Mouse (Mus musculus) cerebral cortex, adult 2 months (tissue): Measurements from ENCODE around the gene Exosc7.

ENCODE experiments used
- WGBS: fragments of 180-500 bp; shearing (Covaris S2); methylation state at CpG from one replicate; pipeline ENCODE4 v1.1.7; 2018; 5-methylcytosine and 5-hydroxymethylcytosine counted together

Exosc7 gene

GRCm38 (mm10) chr9:123112805-123113521, at the start of gene Exosc7, which contains the start of gene Zdhhc3:
Gene Exosc7 (plus strand): TSS chr9:123113215.
Gene Zdhhc3 (minus strand): TSS chr9:123113205.
- WGBS: under 1% methylated on average over 79 of the region's 79 CpGs

DNA sequence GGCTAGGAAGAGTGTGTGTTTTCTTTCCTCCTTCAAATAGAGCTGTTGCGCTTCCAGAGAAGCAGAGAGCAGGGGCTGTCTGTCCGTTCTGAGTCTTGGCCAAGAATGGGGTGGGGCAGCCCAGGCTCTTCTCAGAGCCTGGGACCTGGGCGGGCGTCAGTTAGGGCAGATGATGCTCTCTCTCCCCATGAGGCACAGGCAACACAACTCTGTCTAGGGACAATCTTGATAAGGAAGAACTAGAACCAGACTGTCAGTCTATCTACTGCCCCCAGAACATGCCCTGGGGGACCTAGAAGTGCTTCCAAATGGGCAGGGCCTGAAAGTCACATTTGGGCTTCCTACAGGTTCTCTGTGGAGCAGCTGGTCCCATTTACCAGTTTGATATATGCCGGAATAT, 33.9 kb upstream of the Exosc7 start:
- WGBS: 83% methylated on average over 5 of the region's 5 CpGs

GRCm38 (mm10) chr9:123080355-123080754, 32.7 kb upstream of the Exosc7 start:
- WGBS: 63% methylated on average over 7 of the region's 7 CpGs

DNA sequence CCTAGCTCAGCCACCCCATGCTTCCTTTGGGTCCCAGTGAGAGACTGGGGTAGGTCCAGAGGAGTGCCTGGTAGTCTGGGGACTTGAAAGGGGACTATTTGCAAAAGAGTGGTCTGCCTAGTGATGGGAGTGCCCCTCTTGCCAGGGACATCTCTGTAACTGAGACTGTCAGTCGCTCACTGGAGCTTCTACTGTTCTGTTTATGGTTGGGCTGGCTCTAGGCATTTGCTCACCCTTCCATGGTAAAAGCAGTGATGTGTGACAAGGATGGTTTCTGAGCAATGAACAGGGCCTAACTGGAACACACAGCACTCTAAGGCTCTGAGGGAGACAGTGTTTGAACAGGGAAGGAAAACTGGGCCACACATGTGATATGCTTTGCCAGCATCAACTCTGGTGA, 32.2 kb upstream of the Exosc7 start:
- WGBS: 96% methylated on average over 1 of the region's 1 CpGs

DNA sequence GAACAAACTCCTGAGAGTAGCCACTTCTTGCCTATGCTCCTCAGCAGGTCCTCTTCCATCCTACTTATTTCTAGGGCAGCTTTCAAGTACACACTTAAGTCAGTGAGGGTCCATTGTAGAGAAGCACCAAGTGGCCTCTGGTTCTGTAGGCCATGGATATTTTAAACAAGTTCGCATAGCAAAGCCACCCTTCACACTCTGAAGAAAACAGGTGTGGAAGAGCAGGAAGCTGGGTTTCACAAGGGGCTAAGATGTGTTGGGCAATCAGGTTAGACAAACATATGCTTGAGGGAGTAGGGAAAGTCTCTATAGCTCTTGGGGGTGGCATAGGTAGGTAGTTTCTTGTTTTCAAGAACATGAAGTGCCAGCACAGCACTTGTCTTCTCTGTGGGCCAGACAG, 27.6 kb upstream of the Exosc7 start:
- 92% methylated on average over 1 of the region's 1 CpGs for WGBS

GRCm38 (mm10) chr9:123087558-123087957, 25.5 kb upstream of the Exosc7 start:
- WGBS: 75% methylated on average over 3 of the region's 3 CpGs

- WGBS: 89% methylated on average over 4 of the region's 4 CpGs
Measured at GRCm38 (mm10) chr9:123090844-123091243, 22.2 kb upstream of the Exosc7 start.

GRCm38 (mm10) chr9:123099631-123100455, 13.2 kb upstream of the Exosc7 start:
- WGBS: 97% methylated on average over 16 of the region's 16 CpGs

DNA sequence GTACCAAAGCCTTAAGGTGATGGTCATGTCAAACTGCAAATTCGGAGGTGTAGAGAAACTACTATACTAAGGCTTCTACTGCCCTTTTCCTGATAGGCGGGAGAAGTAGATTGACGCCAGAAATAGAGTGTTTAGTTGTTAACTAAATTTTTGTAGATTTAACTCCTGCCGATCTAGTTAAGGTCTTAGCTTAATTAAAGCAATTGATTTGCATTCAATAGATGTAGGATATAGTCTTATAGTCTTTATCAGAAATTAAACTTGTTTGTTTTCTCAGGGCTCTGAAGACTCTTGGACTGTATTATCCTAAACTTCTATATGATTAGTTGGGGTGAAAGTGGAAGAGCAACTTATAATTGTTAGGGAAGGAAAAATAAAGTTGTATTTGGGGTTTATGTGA, 5.8 kb upstream of the Exosc7 start:
- 91% methylated on average over 4 of the region's 4 CpGs for WGBS

GRCm38 (mm10) chr9:123109188-123109587, 3.8 kb upstream of the Exosc7 start:
- 85% methylated on average over 7 of the region's 7 CpGs for WGBS

DNA sequence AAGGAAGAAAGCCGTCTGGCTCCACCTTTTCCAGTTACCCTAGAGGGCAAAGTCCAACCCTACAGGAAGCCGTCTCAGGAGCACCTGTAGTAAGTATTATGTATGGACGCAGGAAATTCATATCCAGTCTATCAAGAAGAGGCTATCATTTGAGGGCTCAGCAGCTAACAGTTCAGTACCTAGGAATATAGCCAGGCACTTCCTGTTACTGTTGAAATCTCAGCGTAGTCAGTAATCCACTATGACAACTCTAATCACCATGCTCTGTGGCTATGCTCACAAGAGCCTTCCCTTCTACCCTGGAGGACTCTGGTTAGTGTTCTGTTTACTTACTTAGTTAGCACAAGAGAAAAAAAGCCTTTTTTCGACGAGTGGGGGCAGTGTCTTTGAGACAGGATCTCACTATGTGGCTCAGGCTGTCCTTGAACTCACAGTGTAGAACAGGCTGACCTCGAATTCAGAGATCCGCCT, 1.2 kb upstream of the Exosc7 start:
- WGBS: 60% methylated on average over 8 of the region's 8 CpGs

DNA sequence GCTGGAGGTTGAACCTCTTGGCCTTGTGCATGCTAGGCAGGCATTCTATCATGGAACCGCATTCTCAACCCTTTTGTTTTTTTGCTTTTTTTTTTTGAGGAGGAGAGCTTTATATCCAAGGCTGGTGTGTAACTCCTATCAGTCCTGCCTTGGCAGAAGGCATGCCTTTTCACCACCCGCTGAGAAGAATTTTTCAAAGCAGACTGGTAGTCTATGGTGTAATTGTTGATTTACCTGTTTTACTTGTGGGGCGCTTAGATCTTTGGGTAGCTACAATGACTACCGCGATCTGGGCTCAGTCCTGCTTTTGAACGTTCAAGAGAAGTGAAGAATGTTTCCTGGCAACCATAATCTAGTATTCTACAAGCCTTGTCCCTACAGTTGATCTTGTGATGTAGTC, 916 bp downstream of the Exosc7 start:
- 47% methylated on average over 6 of the region's 6 CpGs for WGBS

DNA sequence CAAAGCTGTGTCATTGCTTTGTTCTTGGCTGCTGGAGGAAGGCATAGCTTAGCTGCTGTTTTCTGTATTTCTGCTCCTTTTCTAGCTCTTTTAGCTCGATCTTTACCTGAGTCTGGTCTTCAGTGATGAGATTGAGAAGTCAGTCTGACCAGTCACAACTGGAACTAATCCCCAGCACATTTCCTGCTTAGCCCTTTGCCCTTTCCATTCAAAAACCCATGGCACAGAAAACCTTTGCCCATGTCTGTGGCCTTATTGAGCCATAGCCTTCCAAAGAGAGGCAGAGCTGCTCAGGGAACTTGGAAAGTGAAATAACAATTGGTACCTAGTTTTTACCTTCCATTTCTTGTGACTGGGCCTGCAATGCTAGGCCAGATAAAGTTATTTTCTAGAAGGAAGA, 2.6 kb downstream of the Exosc7 start:
- 90% methylated on average over 1 of the region's 1 CpGs for WGBS

GRCm38 (mm10) chr9:123123017-123123416, 10.0 kb downstream of the Exosc7 start:
- WGBS: 59% methylated on average over 3 of the region's 3 CpGs

GRCm38 (mm10) chr9:123123571-123124412, 10.8 kb downstream of the Exosc7 start:
- WGBS: 94% methylated on average over 6 of the region's 6 CpGs

GRCm38 (mm10) chr9:123124413-123124981, 11.5 kb downstream of the Exosc7 start:
- WGBS: 97% methylated on average over 2 of the region's 2 CpGs

GRCm38 (mm10) chr9:123127663-123128062, 14.6 kb downstream of the Exosc7 start:
- 95% methylated on average over 6 of the region's 6 CpGs for WGBS

- 91% methylated on average over 3 of the region's 3 CpGs for WGBS
Measured at GRCm38 (mm10) chr9:123132994-123133393, 20.0 kb downstream of the Exosc7 start.

- 62% methylated on average over 7 of the region's 7 CpGs for WGBS
Measured at GRCm38 (mm10) chr9:123136953-123137682, 24.1 kb downstream of the Exosc7 start.

DNA sequence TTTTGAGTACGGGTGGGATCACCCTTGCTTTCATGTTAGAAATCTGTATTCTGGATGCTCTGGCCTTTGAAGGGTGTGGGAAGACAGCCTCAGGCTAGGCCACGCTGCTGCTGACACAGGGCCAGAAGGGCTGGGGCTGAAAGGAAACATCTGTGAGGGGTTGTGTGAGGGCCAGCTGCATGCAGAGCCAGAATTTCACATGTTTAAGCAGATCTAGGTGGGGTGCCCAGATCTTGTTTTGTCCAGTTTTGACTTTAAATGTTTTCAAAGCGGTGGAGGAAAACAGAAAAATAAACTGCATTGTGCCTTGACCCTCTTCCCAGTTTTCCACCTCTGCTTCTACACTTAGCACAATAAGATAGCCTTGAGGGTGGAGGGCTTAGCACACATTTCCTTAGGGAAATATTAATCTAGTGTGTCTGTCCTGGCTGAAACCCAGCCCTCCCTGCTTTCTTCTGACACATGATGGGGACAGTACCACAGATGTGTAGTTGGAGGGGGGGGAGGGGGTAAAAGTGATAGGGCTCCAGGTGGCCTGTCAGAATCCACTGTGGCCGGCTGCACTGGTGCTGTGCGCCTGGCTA, 26.0 kb downstream of the Exosc7 start:
- WGBS: 65% methylated on average over 5 of the region's 5 CpGs
